Mouse (Mus musculus) Muller cell, postnatal 12 days (primary cell): ENCODE measurements at regions not wholly inside any gene's neighbourhood (a gene's known extent, or its start where the extent isn't known, plus 50 kb on each side); places are given as distances from the start of the nearest gene placed in this dataset.

ENCODE experiments used
- DNase-seq: peaks from one replicate; pipeline ENCODE4 v3.0.0-alpha.2; 2015; ENCODE audit errors: inconsistent ontology term

DNA sequence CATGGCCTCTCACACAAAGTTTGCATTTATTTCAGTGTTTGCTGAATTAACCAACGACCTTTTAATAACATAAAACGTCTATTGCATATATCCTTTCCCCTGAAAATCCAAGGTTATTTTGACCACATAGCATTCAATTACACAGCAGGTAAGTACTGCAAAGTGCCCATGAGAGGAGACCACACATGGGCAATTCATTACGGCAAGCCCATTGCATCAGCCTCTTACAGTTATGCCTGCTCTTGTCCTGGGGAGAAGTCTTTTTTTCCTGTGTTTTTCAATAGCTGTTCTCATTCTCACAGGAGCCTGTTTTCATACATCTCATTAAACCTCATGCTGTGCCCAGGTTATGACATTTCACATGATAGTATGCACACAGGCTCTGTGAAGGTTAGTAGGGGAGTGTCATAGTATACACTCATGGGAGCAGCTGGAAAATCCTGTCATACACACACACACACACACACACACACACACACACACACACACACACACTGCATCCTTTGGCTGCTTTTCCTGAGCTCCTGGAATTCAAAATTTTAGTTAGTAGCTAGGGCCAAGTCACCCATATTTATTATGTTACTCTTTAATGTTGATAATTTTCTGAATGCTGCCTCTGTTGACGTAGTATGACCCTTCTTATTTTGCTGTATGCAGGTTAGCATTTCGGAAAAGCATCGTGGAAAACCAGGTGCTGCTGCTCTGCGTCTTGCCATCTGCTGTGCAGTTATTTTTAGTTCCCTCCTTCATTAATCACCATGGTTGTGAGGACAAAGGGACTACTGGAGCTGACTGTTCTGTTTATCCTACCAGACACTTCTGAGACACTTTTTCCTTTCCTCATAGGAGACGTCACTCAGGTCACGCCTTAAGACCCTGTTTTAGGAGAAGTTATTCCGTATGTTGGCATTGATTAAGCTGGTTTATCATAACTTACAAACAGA, 483.6 kb downstream of the Bckdhb start:
- DNase-seq, result no peak
